Mouse (Mus musculus) hindbrain, postnatal 0 days (tissue): ENCODE measurements at regions not wholly inside any gene's neighbourhood (a gene's known extent, or its start where the extent isn't known, plus 50 kb on each side); places are given as distances from the start of the nearest gene placed in this dataset.

ENCODE experiments used
- ATAC-seq: fragments of 200-750 bp; cut with Nextera tagmentation; 2 replicates; pipeline ENCODE4 v1.8.0; 2017; ENCODE audit warnings: mild to moderate bottlenecking, moderate TSS enrichment, moderate library complexity
- DNase-seq: peaks from one replicate; pipeline ENCODE4 v3.0.0-alpha.2; 2015; ENCODE audit warnings: low spot score
- H3K27ac ChIP-seq: fragments of 300-500 bp; sonication (generic); 2 replicates; pipeline ENCODE4 v1.5.1; 2014; ENCODE audit warnings: mild to moderate bottlenecking
- H3K27me3 ChIP-seq: fragments of 300-500 bp; sonication (generic); 2 replicates; pipeline ENCODE4 v1.6.1; 2014; ENCODE audit warnings: low read length, mixed read lengths; ENCODE audit not compliant: insufficient read depth
- H3K36me3 ChIP-seq: fragments of 300-500 bp; sonication (generic); 2 replicates; pipeline ENCODE4 v1.6.1; 2014; ENCODE audit warnings: low read length, mixed read lengths; ENCODE audit not compliant: insufficient read depth
- H3K4me1 ChIP-seq: fragments of 300-500 bp; sonication (generic); 2 replicates; pipeline ENCODE4 v1.6.1; 2014; ENCODE audit warnings: antibody characterized with exemption, low read length, mixed read lengths; ENCODE audit not compliant: insufficient read depth
- H3K4me2 ChIP-seq: fragments of 300-500 bp; sonication (generic); 2 replicates; pipeline ENCODE4 v1.6.1; 2014; ENCODE audit warnings: low read depth, mild to moderate bottlenecking, low read length, moderate library complexity, mixed read lengths
- H3K4me3 ChIP-seq: fragments of 300-500 bp; sonication (generic); 2 replicates; pipeline ENCODE4 v1.5.1; 2014; ENCODE audit warnings: low read length
- H3K9ac ChIP-seq: fragments of 300-500 bp; sonication (generic); replicated peaks from 2 replicates; pipeline ENCODE4 v1.6.1; 2014; ENCODE audit warnings: mild to moderate bottlenecking, low read length, moderate library complexity, mixed read lengths
- H3K9me3 ChIP-seq: fragments of 300-500 bp; sonication (generic); 2 replicates; pipeline ENCODE4 v1.6.1; 2016; ENCODE audit warnings: low read length, mixed read lengths
- CTCF ChIP-seq: IDR thresholded peaks from 2 replicates; pipeline ENCODE4 v1.5.1; 2016; ENCODE audit warnings: antibody characterized with exemption, control low read depth, low read depth
- WGBS: fragments of 180-500 bp; shearing (Covaris S2); extraction: QIAGEN DNeasy Blood & Tissue Kit; methylation state at CpG from one replicate; pipeline ENCODE4 v1.1.7; 2014; 5-methylcytosine and 5-hydroxymethylcytosine counted together

DNA sequence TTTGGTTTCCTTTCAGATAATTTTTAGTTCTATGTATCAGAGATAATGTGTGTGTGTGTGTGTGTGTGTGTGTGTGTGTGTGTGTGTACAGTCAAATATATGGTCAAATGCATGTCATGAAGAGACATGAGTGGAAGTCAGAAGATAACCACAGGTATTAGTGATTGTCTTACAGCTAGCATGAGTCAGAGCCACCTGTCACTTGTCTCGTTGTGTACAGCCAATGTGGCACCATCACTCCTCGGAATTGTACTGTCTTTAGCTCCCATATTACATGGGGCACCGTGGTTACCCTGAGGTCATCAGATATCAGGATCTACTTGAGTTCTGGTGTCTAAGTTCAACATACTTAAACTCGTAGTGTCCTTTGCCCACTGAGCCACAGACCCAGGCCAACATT, 816.0 kb upstream of the Ctnnd2 start:
- H3K4me1 ChIP-seq = no peaks in the 10 kb centered on the region
- H3K4me3 ChIP-seq = no peak overlapping the region
- DNase-seq (no peak), ATAC-seq (no peak)
- H3K27me3 ChIP-seq = no peaks in the 10 kb centered on the region
- no peak for TF ChIP-seq CTCF
- H3K9me3 ChIP-seq = no peaks in the 10 kb centered on the region
- H3K27ac ChIP-seq = no peak overlapping the region
- no peak overlapping the region for H3K9ac ChIP-seq
- WGBS = 92% methylated on average over 4 of the region's 4 CpGs
- no peak overlapping the region for H3K4me2 ChIP-seq
- H3K36me3 ChIP-seq = no peaks in the 10 kb centered on the region

DNA sequence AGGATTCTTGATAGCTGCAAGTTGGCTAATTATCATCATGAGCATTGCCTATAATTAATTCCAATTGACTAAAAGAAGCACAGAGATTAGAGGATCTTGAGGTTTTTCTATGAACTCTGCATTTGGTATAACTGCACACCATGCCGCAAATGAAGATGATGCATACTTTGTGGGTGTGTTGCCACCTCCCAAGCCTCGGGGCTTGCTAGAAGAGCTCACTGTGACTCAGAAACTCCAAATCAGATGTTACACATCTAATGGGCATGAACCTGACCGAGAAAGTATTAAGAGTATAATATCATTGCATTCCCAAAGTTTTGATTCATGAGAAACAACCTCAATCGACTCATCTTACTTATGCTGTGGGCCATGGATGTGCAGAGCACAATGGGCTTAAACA, 772.5 kb upstream of the Ctnnd2 start:
- Histone ChIP-seq H3K27ac (no peak overlapping the region), H3K9me3 (no peaks in the 10 kb centered on the region), H3K9ac (no peak overlapping the region), H3K4me3 (no peak overlapping the region), H3K4me2 (no peak overlapping the region), H3K27me3 (no peaks in the 10 kb centered on the region), H3K4me1 (no peaks in the 10 kb centered on the region), H3K36me3 (no peaks in the 10 kb centered on the region)
- WGBS = 89% methylated on average over 4 of the region's 4 CpGs
- ATAC-seq (no peak), DNase-seq (no peak)
- TF ChIP-seq CTCF = no peak

DNA sequence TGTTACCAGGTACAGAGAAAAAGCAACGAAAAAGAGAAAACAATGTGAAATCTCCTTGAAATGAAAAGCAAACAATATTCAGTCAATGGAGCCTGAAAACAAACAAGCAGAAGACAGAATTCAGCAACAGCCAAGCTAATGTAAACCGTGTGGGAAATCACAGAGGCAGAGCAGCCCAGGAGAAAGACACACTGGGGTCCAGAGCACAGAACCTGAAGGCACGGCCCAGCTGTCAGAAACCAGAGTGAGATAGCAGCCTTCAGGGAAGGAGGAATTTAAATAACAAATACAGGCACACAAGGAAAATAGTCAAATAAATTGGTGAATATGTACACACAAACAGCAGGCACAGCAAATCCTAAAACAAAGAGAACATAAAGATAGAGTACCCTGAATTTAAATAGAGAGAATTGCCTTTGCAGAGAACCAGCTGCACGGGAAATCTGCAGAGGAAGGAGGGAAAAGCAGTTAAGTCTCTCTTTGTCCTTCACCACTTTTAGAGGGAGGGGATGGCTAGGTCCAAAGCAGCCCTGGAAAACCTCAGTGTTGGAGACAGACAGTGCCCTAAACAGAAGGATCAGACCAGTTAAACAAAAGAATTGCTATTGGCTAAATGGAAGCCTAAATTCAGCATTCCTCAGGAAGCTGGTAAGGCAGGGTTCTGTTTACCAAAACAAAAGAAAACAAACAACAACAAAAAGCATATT, 739.2 kb upstream of the Ctnnd2 start:
- TF ChIP-seq CTCF = no peak
- 22% methylated on average over 4 of the region's 4 CpGs for WGBS
- no peak overlapping the region for H3K27ac ChIP-seq
- H3K4me2 ChIP-seq = no peak overlapping the region
- DNase-seq (peak; percentile 2), ATAC-seq (no peak)
- no peaks in the 10 kb centered on the region for H3K9me3 ChIP-seq
- no peaks in the 10 kb centered on the region for H3K36me3 ChIP-seq
- no peak overlapping the region for H3K9ac ChIP-seq
- H3K4me1 ChIP-seq = no peaks in the 10 kb centered on the region
- no peak overlapping the region for H3K4me3 ChIP-seq
- H3K27me3 ChIP-seq = no peaks in the 10 kb centered on the region

DNA sequence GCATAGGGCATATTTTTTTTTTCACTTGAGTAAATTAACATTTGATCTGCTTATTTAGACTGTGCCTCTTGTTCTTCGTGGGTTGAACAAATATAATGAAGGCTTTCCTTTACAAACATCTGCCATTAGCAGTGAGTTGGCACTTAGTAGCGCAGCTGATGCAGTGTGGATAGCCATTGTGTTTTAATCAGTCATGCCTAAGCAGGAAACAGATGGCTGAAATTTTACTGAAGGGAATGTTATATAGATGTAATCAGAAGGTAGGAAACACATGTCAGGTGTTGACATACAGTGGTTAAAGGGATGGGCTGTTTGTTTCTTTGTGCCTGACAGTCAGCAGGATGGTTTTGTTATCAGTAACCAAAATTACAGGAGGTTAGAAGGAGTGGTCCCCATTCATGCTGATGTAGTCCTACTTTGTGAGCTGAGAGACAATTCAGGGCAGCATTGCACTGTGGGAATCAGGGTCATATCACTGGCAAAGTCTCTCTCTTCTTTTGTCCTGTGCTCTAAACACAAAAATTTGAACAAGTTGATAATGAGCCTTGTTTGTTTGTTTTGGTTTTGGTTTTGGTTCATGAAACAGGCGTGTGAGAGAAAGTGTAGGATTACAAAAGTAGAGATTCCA, 734.6 kb upstream of the Ctnnd2 start:
- TF ChIP-seq CTCF = no peak
- no peaks in the 10 kb centered on the region for H3K9me3 ChIP-seq
- peak; percentile 21 for DNase-seq
- H3K4me3 ChIP-seq = no peak overlapping the region
- ATAC-seq = no peak
- H3K27ac ChIP-seq = no peak overlapping the region
- WGBS = 44% methylated on average over 3 of the region's 3 CpGs
- no peak overlapping the region for H3K4me2 ChIP-seq
- no peaks in the 10 kb centered on the region for H3K36me3 ChIP-seq
- H3K9ac ChIP-seq = no peak overlapping the region
- H3K4me1 ChIP-seq = no peaks in the 10 kb centered on the region
- no peaks in the 10 kb centered on the region for H3K27me3 ChIP-seq

DNA sequence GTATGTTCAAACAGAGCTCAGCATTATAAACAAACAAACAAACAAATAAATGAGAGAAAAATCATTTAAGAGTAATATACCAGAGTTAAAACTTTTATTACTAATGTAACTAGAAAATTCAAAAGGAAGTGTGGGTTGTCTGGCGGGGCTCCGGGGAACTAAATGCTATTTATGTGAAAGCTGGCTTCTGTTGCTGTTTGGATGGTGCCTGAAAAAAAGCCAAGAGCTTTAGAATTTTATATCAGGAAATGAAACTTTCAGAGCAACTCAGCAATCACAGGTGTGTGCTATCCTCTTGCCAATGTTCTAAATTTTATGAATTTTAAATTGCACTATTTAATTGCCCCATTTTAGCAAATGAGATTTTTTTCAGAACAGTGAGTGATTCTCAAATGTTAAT, 724.5 kb upstream of the Ctnnd2 start:
- no peak for DNase-seq
- TF ChIP-seq CTCF = no peak
- Histone ChIP-seq H3K9me3 (no peaks in the 10 kb centered on the region), H3K27ac (no peak overlapping the region), H3K9ac (no peak overlapping the region), H3K4me1 (no peaks in the 10 kb centered on the region), H3K4me2 (no peak overlapping the region), H3K27me3 (no peaks in the 10 kb centered on the region), H3K4me3 (no peak overlapping the region), H3K36me3 (no peaks in the 10 kb centered on the region)
- 80% methylated on average over 2 of the region's 2 CpGs for WGBS
- no peak for ATAC-seq

DNA sequence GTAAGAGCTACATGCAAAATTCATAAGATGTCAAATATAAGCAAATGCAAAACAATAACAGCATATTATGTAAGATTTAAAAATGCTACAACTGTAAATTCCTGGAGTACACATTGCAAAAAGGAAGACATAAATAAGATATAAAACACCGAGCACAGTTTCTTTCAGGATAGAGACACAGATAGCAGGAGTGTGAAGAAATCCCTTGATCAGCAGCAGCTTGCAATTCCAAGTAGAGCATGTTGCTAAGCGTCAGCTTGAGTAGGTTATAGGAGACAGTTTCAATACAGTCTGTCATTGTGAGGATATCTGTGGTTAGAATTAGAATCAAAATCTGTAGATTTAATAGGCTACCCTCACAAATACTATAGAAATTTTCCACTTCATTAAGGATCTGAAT, 687.3 kb upstream of the Ctnnd2 start:
- WGBS = 58% methylated on average over 2 of the region's 2 CpGs
- DNase-seq = no peak

DNA sequence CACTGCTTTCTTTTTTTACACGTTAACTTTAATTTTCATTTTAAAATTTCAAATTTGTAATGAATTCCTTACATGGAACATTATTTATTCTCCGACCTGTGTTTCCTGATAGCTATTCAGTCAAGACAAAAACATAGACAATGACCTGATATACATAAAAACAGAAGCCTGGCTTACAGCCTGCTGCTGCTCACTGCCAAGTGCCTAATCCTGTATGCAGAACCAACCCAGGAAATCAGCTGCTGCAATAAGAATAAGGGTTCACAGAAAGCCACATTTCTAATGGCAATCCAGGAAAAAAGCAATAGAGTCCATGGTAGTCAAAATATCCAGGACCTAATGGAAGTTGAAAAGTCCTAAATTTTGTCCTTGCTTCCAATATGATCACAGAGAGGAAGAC, 642.4 kb upstream of the Ctnnd2 start:
- Histone ChIP-seq H3K36me3 (no peaks in the 10 kb centered on the region), H3K4me2 (no peak overlapping the region), H3K27ac (no peak overlapping the region), H3K9me3 (no peaks in the 10 kb centered on the region), H3K27me3 (no peaks in the 10 kb centered on the region), H3K4me1 (no peaks in the 10 kb centered on the region), H3K4me3 (no peak overlapping the region), H3K9ac (no peak overlapping the region)
- ATAC-seq (no peak), DNase-seq (peak; percentile 16)
- WGBS = 45% methylated on average over 2 of the region's 2 CpGs
- no peak for TF ChIP-seq CTCF

More for the DNA sequence above, 687.3 kb upstream of the Ctnnd2 start:
- no peak overlapping the region for H3K9ac ChIP-seq
- no peaks in the 10 kb centered on the region for H3K27me3 ChIP-seq
- no peaks in the 10 kb centered on the region for H3K9me3 ChIP-seq
- no peaks in the 10 kb centered on the region for H3K4me1 ChIP-seq
- no peak overlapping the region for H3K4me3 ChIP-seq
- no peak overlapping the region for H3K27ac ChIP-seq
- H3K4me2 ChIP-seq = no peak overlapping the region
- no peak for TF ChIP-seq CTCF
- no peak for ATAC-seq
- no peaks in the 10 kb centered on the region for H3K36me3 ChIP-seq
